Mouse (Mus musculus): ENCODE measurements at regions not wholly inside any gene's neighbourhood (a gene's known extent, or its start where the extent isn't known, plus 50 kb on each side); places are given as distances from the start of the nearest gene placed in this dataset.

- Histone ChIP-seq H3K4me3 (ENCODE audit: low read depth, low read length) (no peak overlapping the region), H3K9me3 (replicated peaks; ENCODE audit: control insufficient read depth, low read length) (no peaks in the 10 kb centered on the region), H3K4me2 (no peak overlapping the region), H3K27ac (ENCODE audit: low read depth, low read length) (no peak overlapping the region), H3K36me3 (ENCODE audit: control insufficient read depth, insufficient read depth, low read length) (no peaks in the 10 kb centered on the region), H3K9ac (ENCODE audit: low read depth, low read length) (no peak overlapping the region), H3K4me1 (ENCODE audit: control insufficient read depth, insufficient read depth, low read length) (peaks cover 16% of the 10 kb centered on the region), H3K27me3 (ENCODE audit: control insufficient read depth, insufficient read depth, low read length) (no peaks in the 10 kb centered on the region)
- WGBS (ENCODE audit: insufficient replicate concordance): 80% methylated on average over 5 of the region's 5 CpGs
- ATAC-seq (replicated peaks; ENCODE audit: insufficient number of reproducible peaks, low FRiP score, low TSS enrichment): no peak
These were observed 66.3 kb upstream of the Smndc1 start for GRCm38 (mm10) chr19:53456681-53457080.

DNA sequence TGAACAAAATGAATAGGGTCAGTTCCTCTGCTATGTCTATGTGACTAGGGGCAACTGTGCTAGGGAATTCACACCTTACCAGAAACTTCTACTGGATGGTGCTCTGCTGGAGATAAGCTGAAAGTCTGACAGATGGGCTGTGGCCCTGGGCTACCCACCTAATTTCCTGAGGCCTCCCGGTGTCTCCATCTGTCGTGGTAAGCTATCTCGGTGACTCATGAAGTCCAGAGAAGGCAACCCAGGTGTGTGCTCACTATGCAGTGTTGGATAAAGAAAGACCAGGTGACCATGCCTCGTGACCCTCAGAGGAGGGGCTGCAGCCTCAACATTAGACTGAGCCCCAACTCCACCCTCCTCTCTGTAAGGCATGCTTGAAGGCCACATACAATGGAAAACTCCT, 64.2 kb upstream of the Smndc1 start:
- H3K27ac ChIP-seq (ENCODE audit: low read depth, low read length): no peak overlapping the region
- no peak for ATAC-seq (replicated peaks; ENCODE audit: insufficient number of reproducible peaks, low FRiP score, low TSS enrichment)
- H3K4me1 ChIP-seq (ENCODE audit: control insufficient read depth, insufficient read depth, low read length): peaks cover 18% of the 10 kb centered on the region
- no peak overlapping the region for H3K4me3 ChIP-seq (ENCODE audit: low read depth, low read length)
- WGBS (ENCODE audit: insufficient replicate concordance): 66% methylated on average over 4 of the region's 4 CpGs
- no peaks in the 10 kb centered on the region for H3K36me3 ChIP-seq (ENCODE audit: control insufficient read depth, insufficient read depth, low read length)
- H3K9ac ChIP-seq (ENCODE audit: low read depth, low read length): no peak overlapping the region
- no peaks in the 10 kb centered on the region for H3K9me3 ChIP-seq (replicated peaks; ENCODE audit: control insufficient read depth, low read length)
- no peaks in the 10 kb centered on the region for H3K27me3 ChIP-seq (ENCODE audit: control insufficient read depth, insufficient read depth, low read length)
- H3K4me2 ChIP-seq: no peak overlapping the region

DNA sequence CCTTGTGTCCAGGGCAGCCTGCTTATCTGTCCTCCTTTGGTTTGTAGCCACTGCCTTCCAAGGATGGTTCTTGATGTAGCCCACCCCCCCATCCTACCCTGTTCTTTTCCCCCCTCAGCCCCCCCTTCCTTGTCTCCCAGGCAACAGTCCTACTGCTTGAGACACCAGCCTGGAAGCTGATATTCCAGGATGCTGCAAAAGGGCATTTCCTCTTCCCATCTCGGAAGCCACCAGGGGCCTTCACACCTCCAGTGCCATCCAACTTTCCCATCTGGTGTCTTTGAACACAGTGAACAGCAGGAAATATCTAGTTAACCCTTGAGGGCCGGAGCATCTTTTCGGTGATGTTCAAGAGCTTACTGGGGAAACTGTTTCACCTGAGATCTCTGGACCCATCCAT, 63.7 kb upstream of the Smndc1 start:
- Histone ChIP-seq H3K9ac (ENCODE audit: low read depth, low read length) (no peak overlapping the region), H3K4me3 (ENCODE audit: low read depth, low read length) (no peak overlapping the region), H3K27me3 (ENCODE audit: control insufficient read depth, insufficient read depth, low read length) (no peaks in the 10 kb centered on the region), H3K4me1 (ENCODE audit: control insufficient read depth, insufficient read depth, low read length) (peaks cover 22% of the 10 kb centered on the region), H3K9me3 (replicated peaks; ENCODE audit: control insufficient read depth, low read length) (no peaks in the 10 kb centered on the region), H3K27ac (ENCODE audit: low read depth, low read length) (no peak overlapping the region), H3K4me2 (no peak overlapping the region), H3K36me3 (ENCODE audit: control insufficient read depth, insufficient read depth, low read length) (no peaks in the 10 kb centered on the region)
- WGBS (ENCODE audit: insufficient replicate concordance): 73% methylated on average over 3 of the region's 3 CpGs
- ATAC-seq (replicated peaks; ENCODE audit: insufficient number of reproducible peaks, low FRiP score, low TSS enrichment): no peak

- Histone ChIP-seq H3K27ac (ENCODE audit: low read depth, low read length) (no peak overlapping the region), H3K4me3 (ENCODE audit: low read depth, low read length) (no peak overlapping the region), H3K4me1 (ENCODE audit: control insufficient read depth, insufficient read depth, low read length) (peaks cover 22% of the 10 kb centered on the region), H3K27me3 (ENCODE audit: control insufficient read depth, insufficient read depth, low read length) (no peaks in the 10 kb centered on the region), H3K36me3 (ENCODE audit: control insufficient read depth, insufficient read depth, low read length) (no peaks in the 10 kb centered on the region), H3K4me2 (no peak overlapping the region), H3K9me3 (replicated peaks; ENCODE audit: control insufficient read depth, low read length) (no peaks in the 10 kb centered on the region), H3K9ac (ENCODE audit: low read depth, low read length) (no peak overlapping the region)
- 63% methylated on average over 13 of the region's 13 CpGs for WGBS (ENCODE audit: insufficient replicate concordance)
- no peak for ATAC-seq (replicated peaks; ENCODE audit: insufficient number of reproducible peaks, low FRiP score, low TSS enrichment)
These were observed 63.1 kb upstream of the Smndc1 start for GRCm38 (mm10) chr19:53453317-53453947.

- Histone ChIP-seq H3K27ac (ENCODE audit: low read depth, low read length) (no peak overlapping the region), H3K27me3 (ENCODE audit: control insufficient read depth, insufficient read depth, low read length) (no peaks in the 10 kb centered on the region), H3K4me1 (ENCODE audit: control insufficient read depth, insufficient read depth, low read length) (peaks cover 22% of the 10 kb centered on the region), H3K9me3 (replicated peaks; ENCODE audit: control insufficient read depth, low read length) (no peaks in the 10 kb centered on the region), H3K36me3 (ENCODE audit: control insufficient read depth, insufficient read depth, low read length) (no peaks in the 10 kb centered on the region), H3K4me2 (no peak overlapping the region), H3K9ac (ENCODE audit: low read depth, low read length) (no peak overlapping the region), H3K4me3 (ENCODE audit: low read depth, low read length) (no peak overlapping the region)
- no peak for ATAC-seq (replicated peaks; ENCODE audit: insufficient number of reproducible peaks, low FRiP score, low TSS enrichment)
- 52% methylated on average over 3 of the region's 3 CpGs for WGBS (ENCODE audit: insufficient replicate concordance)
These were observed 62.0 kb upstream of the Smndc1 start for GRCm38 (mm10) chr19:53452360-53452759.

- H3K9me3 ChIP-seq (replicated peaks; ENCODE audit: control insufficient read depth, low read length): no peaks in the 10 kb centered on the region
- H3K4me2 ChIP-seq: no peak overlapping the region
- 63% methylated on average over 13 of the region's 13 CpGs for WGBS (ENCODE audit: insufficient replicate concordance)
- H3K27me3 ChIP-seq (ENCODE audit: control insufficient read depth, insufficient read depth, low read length): peaks cover 2% of the 10 kb centered on the region; the same call in 1 of the 2 replicates
- ATAC-seq (replicated peaks; ENCODE audit: insufficient number of reproducible peaks, low FRiP score, low TSS enrichment): no peak
- no peaks in the 10 kb centered on the region for H3K36me3 ChIP-seq (ENCODE audit: control insufficient read depth, insufficient read depth, low read length)
- no peak overlapping the region for H3K9ac ChIP-seq (ENCODE audit: low read depth, low read length)
- H3K4me1 ChIP-seq (ENCODE audit: control insufficient read depth, insufficient read depth, low read length): peaks cover 22% of the 10 kb centered on the region
- H3K4me3 ChIP-seq (ENCODE audit: low read depth, low read length): no peak overlapping the region
- no peak overlapping the region for H3K27ac ChIP-seq (ENCODE audit: low read depth, low read length)
These were observed 61.1 kb upstream of the Smndc1 start for GRCm38 (mm10) chr19:53451388-53451922.

DNA sequence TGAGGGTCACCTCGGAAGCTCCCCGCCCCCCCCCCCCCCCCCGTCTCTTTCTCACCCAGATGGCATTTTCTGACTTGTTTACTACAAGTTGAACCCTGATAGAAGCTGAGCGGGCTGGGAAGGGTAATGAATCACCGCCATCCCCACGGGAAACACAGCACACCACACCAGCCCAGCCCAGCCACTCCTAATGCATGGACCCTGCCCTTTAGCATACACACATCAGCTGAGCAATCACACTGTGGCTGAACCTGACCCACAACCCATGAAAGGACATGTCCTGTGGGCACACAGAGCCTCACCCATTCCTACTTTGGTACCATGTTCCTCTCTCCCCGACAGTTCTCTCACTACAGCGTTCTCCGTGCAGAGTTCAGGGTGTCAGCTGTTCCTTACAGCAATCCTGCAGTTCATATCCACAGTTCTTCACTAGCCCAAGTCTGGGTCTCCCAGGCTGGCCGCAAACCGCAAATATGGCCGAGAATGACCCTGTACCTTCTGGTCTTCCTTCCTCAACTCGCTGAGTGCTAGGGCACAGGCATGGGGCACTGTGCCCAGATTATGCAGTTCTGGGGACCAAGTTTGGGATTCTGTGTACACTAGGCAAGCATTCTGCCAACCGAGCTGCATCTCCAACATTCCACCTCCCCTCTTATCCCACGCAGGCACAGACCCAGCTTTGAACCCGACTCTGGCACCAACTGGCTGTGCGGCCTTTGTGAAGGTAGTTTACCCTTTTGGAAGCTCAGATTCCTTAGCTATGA, 60.4 kb upstream of the Smndc1 start:
- peaks cover 4% of the 10 kb centered on the region; the same call in 1 of the 2 replicates for H3K27me3 ChIP-seq (ENCODE audit: control insufficient read depth, insufficient read depth, low read length)
- no peak overlapping the region for H3K9ac ChIP-seq (ENCODE audit: low read depth, low read length)
- H3K4me3 ChIP-seq (ENCODE audit: low read depth, low read length): no peak overlapping the region
- ATAC-seq (replicated peaks; ENCODE audit: insufficient number of reproducible peaks, low FRiP score, low TSS enrichment): no peak
- H3K9me3 ChIP-seq (replicated peaks; ENCODE audit: control insufficient read depth, low read length): no peaks in the 10 kb centered on the region
- H3K4me1 ChIP-seq (ENCODE audit: control insufficient read depth, insufficient read depth, low read length): peaks cover 24% of the 10 kb centered on the region
- H3K27ac ChIP-seq (ENCODE audit: low read depth, low read length): no peak overlapping the region
- no peak overlapping the region for H3K4me2 ChIP-seq
- H3K36me3 ChIP-seq (ENCODE audit: control insufficient read depth, insufficient read depth, low read length): no peaks in the 10 kb centered on the region
- 75% methylated on average over 15 of the region's 17 CpGs for WGBS (ENCODE audit: insufficient replicate concordance)

GRCm38 (mm10) chr19:53449137-53449783, 58.9 kb upstream of the Smndc1 start:
- Histone ChIP-seq H3K9ac (ENCODE audit: low read depth, low read length) (no peak overlapping the region), H3K36me3 (ENCODE audit: control insufficient read depth, insufficient read depth, low read length) (no peaks in the 10 kb centered on the region), H3K4me2 (no peak overlapping the region), H3K4me3 (ENCODE audit: low read depth, low read length) (no peak overlapping the region), H3K4me1 (ENCODE audit: control insufficient read depth, insufficient read depth, low read length) (peaks cover 24% of the 10 kb centered on the region), H3K9me3 (replicated peaks; ENCODE audit: control insufficient read depth, low read length) (no peaks in the 10 kb centered on the region), H3K27ac (ENCODE audit: low read depth, low read length) (no peak overlapping the region), H3K27me3 (ENCODE audit: control insufficient read depth, insufficient read depth, low read length) (peaks cover 7% of the 10 kb centered on the region; the same call in 1 of the 2 replicates)
- WGBS (ENCODE audit: insufficient replicate concordance): 75% methylated on average over 17 of the region's 17 CpGs
- no peak for ATAC-seq (replicated peaks; ENCODE audit: insufficient number of reproducible peaks, low FRiP score, low TSS enrichment)

Data from heart, embryonic 11.5 days (tissue).